Mouse (Mus musculus): ENCODE data around the gene Mmaa.

- TF ChIP-seq CTCF (IDR thresholded peaks at IDR 0.05; ENCODE audit: borderline replicate concordance, insufficient read depth, low read depth, low read length) (no peak), POLR2A (IDR thresholded peaks at IDR 0.05; ENCODE audit: borderline replicate concordance, insufficient read depth, low read length) (peak; percentile 67; the same call in 1 of the 2 replicates)
Measured at GRCm38 (mm10) chr8:79294610-79295275, at the start of gene Mmaa.

All from cerebellum, adult 2 months (tissue).